Mouse (Mus musculus) erythroblast, embryonic 14.5 days (primary cell): ENCODE measurements around the gene Psmc2.

Source experiments
- GATA1 ChIP-seq: IDR thresholded peaks from 2 replicates; pipeline ENCODE4 v1.6.1; 2012; ENCODE audit warnings: low read length, inconsistent platforms, mixed read lengths
- TAL1 ChIP-seq: IDR thresholded peaks from 3 replicates; pipeline ENCODE4 v1.6.1; 2012; ENCODE audit warnings: low read length, inconsistent platforms, mixed read lengths

GRCm38 (mm10) chr5:21828855-21829254 is 43.8 kb downstream of the Psmc2 start:
- no peak for TF ChIP-seq GATA1
- no peak for TF ChIP-seq TAL1
